Mouse (Mus musculus) liver, postnatal 0 days (tissue): ENCODE results near the gene Ncor2. TPM values are rescaled to one million over a fixed set of nuclear protein-coding genes. Genes with fewer than 3 reads are reported as not detected.

Source experiments
- ATAC-seq: fragments of 200-750 bp; cut with Nextera tagmentation; 2 replicates; pipeline ENCODE4 v1.8.0; 2017; ENCODE audit warnings: mild to moderate bottlenecking, moderate library complexity
- DNase-seq: peaks from one replicate; pipeline ENCODE4 v3.0.0-alpha.2; 2016
- H3K27ac ChIP-seq: fragments of 300-500 bp; sonication (generic); 2 replicates; pipeline ENCODE4 v1.5.1; 2014; ENCODE audit warnings: antibody characterized with exemption, moderate library complexity, mild to moderate bottlenecking, low read depth
- H3K27me3 ChIP-seq: fragments of 300-500 bp; sonication (generic); 2 replicates; pipeline ENCODE4 v1.6.1; 2014; ENCODE audit warnings: low read length, control low read depth, mixed read lengths; ENCODE audit not compliant: insufficient read depth
- H3K36me3 ChIP-seq: fragments of 300-500 bp; sonication (generic); replicated peaks from 2 replicates; pipeline ENCODE4 v1.6.1; 2014; ENCODE audit warnings: mild to moderate bottlenecking, control low read depth, low read length, moderate library complexity, mixed read lengths; ENCODE audit not compliant: insufficient read depth
- H3K4me1 ChIP-seq: fragments of 300-500 bp; sonication (generic); 2 replicates; pipeline ENCODE4 v1.6.1; 2014; ENCODE audit warnings: antibody characterized with exemption, mild to moderate bottlenecking, control low read depth; ENCODE audit not compliant: insufficient read depth
- H3K4me2 ChIP-seq: fragments of 300-500 bp; sonication (generic); 2 replicates; pipeline ENCODE4 v1.6.1; 2014; ENCODE audit warnings: low read depth, mild to moderate bottlenecking, low read length, moderate library complexity, mixed read lengths
- H3K4me3 ChIP-seq: fragments of 300-500 bp; sonication (generic); 2 replicates; pipeline ENCODE4 v1.5.1; 2014; ENCODE audit warnings: low read depth, low read length
- H3K9ac ChIP-seq: fragments of 300-500 bp; sonication (generic); replicated peaks from 2 replicates; pipeline ENCODE4 v1.6.1; 2014; ENCODE audit warnings: mild to moderate bottlenecking, moderate library complexity
- H3K9me3 ChIP-seq: fragments of 300-500 bp; sonication (generic); 2 replicates; pipeline ENCODE4 v1.6.1; 2016; ENCODE audit warnings: mild to moderate bottlenecking, control low read depth, low read length, mixed read lengths
- CTCF ChIP-seq: sonication (generic); IDR thresholded peaks from 2 replicates; pipeline ENCODE4 v1.5.1; 2016; ENCODE audit warnings: antibody characterized with exemption, low read depth
- EP300 ChIP-seq: IDR thresholded peaks from 2 replicates; pipeline ENCODE4 v1.6.1; 2016; ENCODE audit warnings: antibody characterized with exemption, low read depth, mild to moderate bottlenecking
- WGBS: fragments of 180-500 bp; shearing (Covaris S2); extraction: QIAGEN DNeasy Blood & Tissue Kit; methylation state at CpG from one replicate; pipeline ENCODE4 v1.1.7; 2014; ENCODE audit not compliant: insufficient replicate concordance; 5-methylcytosine and 5-hydroxymethylcytosine counted together
- polyA plus RNA-seq: library from polyadenylated mRNA; unstranded; fragments of >200 nt; fragmentation: Nextera tagmentation; extraction: Ambion mirVana; gene quantifications from 2 replicates; pipeline ENCODE4 v1.2.1, GENCODE M21; 2015

The Ncor2 gene
- polyA plus RNA-seq, 1 experiment from 2014 or later = 3.1 TPM

- no peak overlapping the region for H3K4me2 ChIP-seq
- H3K9me3 ChIP-seq = no peaks in the 10 kb centered on the region
- H3K4me1 ChIP-seq = peaks cover 3% of the 10 kb centered on the region
- no peak for ATAC-seq
- H3K9ac ChIP-seq = no peak overlapping the region
- H3K4me3 ChIP-seq = no peak overlapping the region
- H3K36me3 ChIP-seq = no peaks in the 10 kb centered on the region
- 58% methylated on average over 17 of the region's 17 CpGs for WGBS
- no peaks in the 10 kb centered on the region for H3K27me3 ChIP-seq
- H3K27ac ChIP-seq = no peak overlapping the region
- TF ChIP-seq EP300 (no peak), CTCF (no peak)
- peak; percentile 29 for DNase-seq
Measured at GRCm38 (mm10) chr5:125151872-125152534, 27.0 kb downstream of the Ncor2 start.

- no peak overlapping the region for H3K4me3 ChIP-seq
- TF ChIP-seq EP300 (no peak), CTCF (no peak)
- H3K27ac ChIP-seq = no peak overlapping the region
- no peaks in the 10 kb centered on the region for H3K9me3 ChIP-seq
- ATAC-seq = no peak
- no peak for DNase-seq
- H3K36me3 ChIP-seq = no peaks in the 10 kb centered on the region
- H3K4me2 ChIP-seq = no peak overlapping the region
- peaks cover 2% of the 10 kb centered on the region; the same call in 1 of the 2 replicates for H3K4me1 ChIP-seq
- 59% methylated on average over 10 of the region's 10 CpGs for WGBS
- no peaks in the 10 kb centered on the region for H3K27me3 ChIP-seq
- no peak overlapping the region for H3K9ac ChIP-seq
Measured at GRCm38 (mm10) chr5:125150951-125151564, 28.0 kb downstream of the Ncor2 start.

- Histone ChIP-seq H3K36me3 (no peaks in the 10 kb centered on the region), H3K9ac (no peak overlapping the region), H3K27me3 (no peaks in the 10 kb centered on the region), H3K27ac (no peak overlapping the region), H3K9me3 (no peaks in the 10 kb centered on the region), H3K4me1 (peaks cover 2% of the 10 kb centered on the region; the same call in 1 of the 2 replicates), H3K4me2 (no peak overlapping the region), H3K4me3 (no peak overlapping the region)
- ATAC-seq = no peak
- WGBS = 87% methylated on average over 17 of the region's 17 CpGs
- TF ChIP-seq EP300 (no peak), CTCF (no peak)
- no peak for DNase-seq
Measured at GRCm38 (mm10) chr5:125149142-125149541, 29.9 kb downstream of the Ncor2 start.

GRCm38 (mm10) chr5:125148686-125149085, 30.3 kb downstream of the Ncor2 start:
- H3K4me3 ChIP-seq = no peak overlapping the region
- H3K9ac ChIP-seq = no peak overlapping the region
- no peak for ATAC-seq
- H3K9me3 ChIP-seq = no peaks in the 10 kb centered on the region
- TF ChIP-seq CTCF = no peak
- TF ChIP-seq EP300 = no peak
- no peak overlapping the region for H3K4me2 ChIP-seq
- WGBS = 55% methylated on average over 5 of the region's 5 CpGs
- no peaks in the 10 kb centered on the region for H3K27me3 ChIP-seq
- no peaks in the 10 kb centered on the region for H3K36me3 ChIP-seq
- H3K4me1 ChIP-seq = peaks cover 2% of the 10 kb centered on the region; the same call in 1 of the 2 replicates
- no peak for DNase-seq
- H3K27ac ChIP-seq = no peak overlapping the region

DNA sequence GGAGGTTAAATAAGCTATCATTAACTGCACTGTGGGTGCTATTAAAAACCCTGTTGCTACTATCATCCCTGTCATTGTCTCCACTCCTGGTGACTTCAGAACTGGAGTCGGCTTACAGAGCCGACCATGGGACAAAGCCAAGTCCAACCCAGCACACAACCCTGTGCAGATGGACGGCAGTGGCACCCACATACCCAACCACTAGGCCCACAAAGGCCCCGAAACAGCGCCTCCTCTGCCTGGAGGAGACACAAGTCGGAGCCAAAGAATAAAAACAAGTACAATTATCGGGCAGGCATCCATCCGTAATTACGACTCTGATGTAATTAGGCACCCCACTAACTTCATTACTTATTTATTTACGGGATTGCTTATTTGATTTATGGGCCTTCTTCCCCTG, 30.8 kb downstream of the Ncor2 start:
- Histone ChIP-seq H3K4me2 (no peak overlapping the region), H3K9me3 (no peaks in the 10 kb centered on the region), H3K4me3 (no peak overlapping the region), H3K36me3 (no peaks in the 10 kb centered on the region), H3K27ac (no peak overlapping the region), H3K27me3 (no peaks in the 10 kb centered on the region), H3K4me1 (peaks cover 2% of the 10 kb centered on the region; the same call in 1 of the 2 replicates), H3K9ac (no peak overlapping the region)
- DNase-seq (no peak), ATAC-seq (no peak)
- TF ChIP-seq CTCF (peak; percentile 12; the same call in 1 of the 2 replicates), EP300 (no peak)
- 84% methylated on average over 10 of the region's 10 CpGs for WGBS

DNA sequence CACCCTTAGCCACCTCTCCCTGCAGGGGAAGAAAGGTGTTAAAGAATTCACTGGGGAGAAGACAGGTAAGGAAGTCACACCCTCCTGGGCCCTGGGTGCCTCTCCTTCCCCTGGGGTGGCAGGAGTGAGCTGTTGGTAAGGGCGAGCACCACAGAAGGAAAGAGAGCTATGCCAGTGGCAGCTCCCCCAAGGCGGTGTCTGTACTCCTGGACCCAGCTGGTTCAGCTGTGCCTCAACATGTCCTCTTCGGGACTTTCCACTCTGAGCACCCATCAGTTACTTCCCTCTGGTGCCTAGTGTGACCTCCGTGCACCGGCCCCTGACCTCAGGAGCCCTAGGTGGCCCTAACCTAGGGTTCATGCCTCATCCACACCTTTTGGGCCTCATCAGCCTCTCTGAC, 31.9 kb downstream of the Ncor2 start:
- Histone ChIP-seq H3K9me3 (no peaks in the 10 kb centered on the region), H3K27me3 (no peaks in the 10 kb centered on the region), H3K4me1 (peaks cover 5% of the 10 kb centered on the region), H3K4me2 (no peak overlapping the region), H3K4me3 (no peak overlapping the region), H3K36me3 (no peaks in the 10 kb centered on the region), H3K27ac (no peak overlapping the region), H3K9ac (no peak overlapping the region)
- DNase-seq = no peak
- TF ChIP-seq EP300 (no peak), CTCF (no peak)
- 73% methylated on average over 5 of the region's 5 CpGs for WGBS
- ATAC-seq = no peak
